Mouse (Mus musculus) myocyte (in vitro differentiated cells): ENCODE measurements around the gene Wfikkn2. TPM values are rescaled to one million over a fixed set of nuclear protein-coding genes. Genes with fewer than 3 reads are reported as not detected.

Experiments
- H3K27me3 ChIP-seq: one replicate; pipeline ENCODE4 v1.6.1; 2011; ENCODE audit not compliant: control insufficient read depth, insufficient read depth, insufficient read length
- H3K36me3 ChIP-seq: one replicate; pipeline ENCODE4 v1.6.1; 2011; ENCODE audit not compliant: control insufficient read depth, insufficient read depth
- H3K4me2 ChIP-seq: one replicate; pipeline ENCODE4 v1.6.1; 2011; ENCODE audit warnings: low read depth, control low read depth
- H3K4me3 ChIP-seq: one replicate; pipeline ENCODE4 v1.5.1; 2011; ENCODE audit warnings: mild to moderate bottlenecking, control low read depth, moderate library complexity
- H3K79me2 ChIP-seq: one replicate; pipeline ENCODE4 v1.6.1; 2011; ENCODE audit not compliant: control insufficient read depth, insufficient read depth
- H3ac ChIP-seq: one replicate; pipeline ENCODE4 v1.6.1; 2011; ENCODE audit not compliant: control insufficient read depth, insufficient read length
- MYOD1 ChIP-seq, 3 experiments: IDR thresholded peaks; one replicate each; pipeline ENCODE4 v1.6.1; 2011; ENCODE audit warnings: control low read depth in 2 of 3, low read depth in 2 of 3, mild to moderate bottlenecking in 2 of 3, moderate library complexity in 1 of 3; ENCODE audit not compliant: insufficient read length in 2 of 3, control insufficient read depth in 1 of 3
- MYOG ChIP-seq, 3 experiments: IDR thresholded peaks; one replicate each; pipeline ENCODE4 v1.6.1; 2011; ENCODE audit warnings: control low read depth in 2 of 3, low read depth in 2 of 3, mild to moderate bottlenecking in 2 of 3; ENCODE audit not compliant: insufficient read length in 2 of 3, control insufficient read depth in 1 of 3, insufficient read depth in 1 of 3
- POLR2A ChIP-seq: IDR thresholded peaks from one replicate; pipeline ENCODE4 v1.6.1; 2011; ENCODE audit warnings: low read depth, mild to moderate bottlenecking, control low read depth, moderate library complexity; ENCODE audit not compliant: insufficient read length
- SRF ChIP-seq: IDR thresholded peaks from one replicate; pipeline ENCODE4 v1.6.1; 2011; ENCODE audit warnings: low read depth; ENCODE audit not compliant: control insufficient read depth, insufficient read length
- polyA plus RNA-seq: library from polyadenylated mRNA; unstranded; fragments of >200 nt; fragmentation: generic; extraction: Trizol; gene quantifications from one replicate; pipeline ENCODE4 v1.2.1, GENCODE M21; 2012; ENCODE audit warnings: missing spikeins

Wfikkn2 gene
- polyA plus RNA-seq, 1 experiment, result 0.80 TPM

- peak in 1 of 3 experiments; percentile 55 for TF ChIP-seq MYOG (IDR thresholded peaks at IDR 0.05; ENCODE audit: control insufficient read depth in 1 of 3, insufficient read depth in 1 of 3, insufficient read length in 2 of 3, low read depth in 2 of 3)
- no peak for TF ChIP-seq SRF
- peak in 1 of 3 experiments; percentile 45 for TF ChIP-seq MYOD1 (IDR thresholded peaks at IDR 0.05; ENCODE audit: control insufficient read depth in 1 of 3, insufficient read length in 2 of 3, low read depth in 2 of 3)
- TF ChIP-seq POLR2A, result no peak
- no peaks in the 10 kb centered on the region for H3K79me2 ChIP-seq
- H3K4me3 ChIP-seq, result no peak overlapping the region
- H3K4me2 ChIP-seq, result peak overlapping the region; percentile 59
- H3K27me3 ChIP-seq, result no peaks in the 10 kb centered on the region
- no peak overlapping the region for H3ac ChIP-seq
- H3K36me3 ChIP-seq, result no peaks in the 10 kb centered on the region
Observed at GRCm38 (mm10) chr11:94189579-94189978, 56.2 kb downstream of the Wfikkn2 start.

Other genes starting within 250 kb of the Wfikkn2 start
- 16.9 TPM for gene Spag9, start 249.9 kb downstream of the Wfikkn2 start, polyA plus RNA-seq
- 32.8 TPM for gene Tob1, start 34.6 kb downstream of the Wfikkn2 start, polyA plus RNA-seq
- not detected for gene Gm21885, start 35.9 kb upstream of the Wfikkn2 start, polyA plus RNA-seq
- 15.4 TPM for gene Luc7l3, start 76.0 kb upstream of the Wfikkn2 start, polyA plus RNA-seq
- gene Ankrd40, start 82.0 kb upstream of the Wfikkn2 start, polyA plus RNA-seq, result 105 TPM
- not detected for gene Abcc3, start 147.0 kb upstream of the Wfikkn2 start, polyA plus RNA-seq
- gene Cacna1g, start 228.2 kb upstream of the Wfikkn2 start, polyA plus RNA-seq, result 0.05 TPM
- not detected for gene Spata20, start 240.2 kb upstream of the Wfikkn2 start, polyA plus RNA-seq